Mouse (Mus musculus): ENCODE results near the gene Rrp8. TPM values are rescaled to one million over a fixed set of nuclear protein-coding genes. Genes with fewer than 3 reads are reported as not detected.
"Not testable (repeated sequence)": the region's sequence is repeated elsewhere in the genome, so short reads cannot be mapped to it uniquely, and the experiment has no call there.

The Rrp8 gene
- polyA plus RNA-seq, 1 experiment: 16.3 TPM

DNA sequence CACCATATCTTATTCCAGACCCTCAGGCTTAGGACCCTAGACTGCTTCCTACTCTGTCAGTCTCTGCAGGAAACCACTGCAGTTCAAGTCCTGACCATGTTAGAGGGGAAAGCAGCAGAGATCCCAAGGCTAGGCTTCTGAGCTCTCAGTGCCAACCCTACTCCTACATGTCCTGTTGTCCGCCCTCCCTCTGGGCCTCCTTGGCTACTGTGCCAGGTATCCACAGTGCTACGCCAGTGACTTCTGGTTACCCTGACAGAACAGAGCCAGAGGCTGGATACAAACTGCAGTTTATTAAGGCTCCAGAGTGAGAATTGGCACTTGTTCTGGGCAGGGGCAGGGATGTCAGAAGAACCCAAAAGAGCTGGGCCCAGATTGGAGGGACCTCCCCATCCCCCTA, 15.5 kb upstream of the Rrp8 start:
- no peaks in the 10 kb centered on the region for H3K27me3 ChIP-seq (ENCODE audit: control insufficient read depth, insufficient read depth, low read length)
- no peaks in the 10 kb centered on the region for H3K36me3 ChIP-seq (ENCODE audit: control insufficient read depth, insufficient read depth, low read length)
- TF ChIP-seq CTCF (IDR thresholded peaks at IDR 0.05; ENCODE audit: borderline replicate concordance, control insufficient read depth, extremely low read depth, insufficient read depth, low read length, poor library complexity) (no peak), POLR2A (IDR thresholded peaks at IDR 0.05; ENCODE audit: control insufficient read depth, extremely low read depth, insufficient read depth, low read length, poor library complexity) (no peak)
- peaks cover 4% of the 10 kb centered on the region for H3K4me1 ChIP-seq (replicated peaks; ENCODE audit: control insufficient read depth, insufficient read depth, low read length)
- DNase-seq: no peak
- H3K4me3 ChIP-seq (ENCODE audit: control insufficient read depth, insufficient read depth, low read length): no peak overlapping the region
- WGBS: 96% methylated on average over 2 of the region's 2 CpGs
- H3K27ac ChIP-seq (ENCODE audit: control insufficient read depth, insufficient read depth, low read length): no peak overlapping the region

DNA sequence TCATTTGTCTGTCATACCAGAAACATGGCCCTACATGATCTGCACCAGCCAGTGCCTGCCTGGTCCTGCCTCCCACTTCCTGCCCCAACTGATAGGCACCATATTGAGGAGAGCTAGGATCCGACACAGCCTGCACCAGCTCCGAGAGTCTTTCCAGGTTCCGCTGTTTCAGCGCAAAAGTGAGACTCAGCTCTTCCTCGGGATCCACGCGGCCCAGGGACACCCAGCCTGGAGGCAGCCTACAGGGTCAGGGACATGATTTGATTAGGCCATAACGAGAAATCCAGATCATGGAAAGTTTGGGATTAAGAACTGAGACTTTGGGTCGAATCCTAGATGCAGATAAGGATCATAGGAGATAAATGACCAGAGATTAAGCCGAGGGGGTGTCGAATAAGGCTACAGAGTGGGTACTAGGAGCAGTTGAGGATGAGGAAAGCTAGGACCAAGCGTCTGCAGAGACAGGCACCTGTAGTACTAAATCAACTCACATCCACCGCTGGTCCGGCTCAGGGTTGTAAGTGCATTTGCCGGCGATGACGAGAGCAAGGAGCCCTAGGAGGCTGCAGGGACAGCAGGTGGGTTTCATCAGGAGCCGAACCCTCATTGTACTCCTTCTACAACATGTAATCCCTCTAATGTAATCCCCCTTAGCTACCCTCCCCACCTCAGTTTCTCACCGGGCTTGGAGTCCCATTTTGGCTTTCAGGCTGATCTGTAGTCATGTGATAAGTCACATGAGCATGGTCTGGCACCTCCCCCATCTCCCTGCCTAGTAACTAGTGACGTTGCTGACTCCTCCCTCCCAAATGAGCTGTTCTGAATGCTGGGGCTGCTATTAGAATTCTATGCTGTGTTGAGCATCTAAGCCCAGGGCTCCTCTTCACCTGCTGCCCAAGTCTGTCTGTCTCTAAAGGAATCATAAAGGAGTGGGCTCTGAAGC, 14.6 kb upstream of the Rrp8 start, which contains the start of gene Tpp1:
TSS of gene Tpp1 (minus strand) at position 745 of the 943 bp plus-strand sequence.
- no peak for TF ChIP-seq CTCF (IDR thresholded peaks at IDR 0.05; ENCODE audit: borderline replicate concordance, control insufficient read depth, extremely low read depth, insufficient read depth, low read length, poor library complexity)
- TF ChIP-seq POLR2A (IDR thresholded peaks at IDR 0.05; ENCODE audit: control insufficient read depth, extremely low read depth, insufficient read depth, low read length, poor library complexity): no peak
- H3K4me1 ChIP-seq (replicated peaks; ENCODE audit: control insufficient read depth, insufficient read depth, low read length): peaks cover 4% of the 10 kb centered on the region
- H3K36me3 ChIP-seq (ENCODE audit: control insufficient read depth, insufficient read depth, low read length): no peaks in the 10 kb centered on the region
- 24% methylated on average over 20 of the region's 20 CpGs for WGBS
- H3K4me3 ChIP-seq (ENCODE audit: control insufficient read depth, insufficient read depth, low read length): peak within 1 kb of the TSS; percentile 83
- no peaks in the 10 kb centered on the region for H3K27me3 ChIP-seq (ENCODE audit: control insufficient read depth, insufficient read depth, low read length)
- 0 out of 2 replicates have a peak within 1 kb of the TSS, but pooled peaks have one; percentile 9 for H3K27ac ChIP-seq (ENCODE audit: control insufficient read depth, insufficient read depth, low read length)
- peak; percentile 90 for DNase-seq

DNA sequence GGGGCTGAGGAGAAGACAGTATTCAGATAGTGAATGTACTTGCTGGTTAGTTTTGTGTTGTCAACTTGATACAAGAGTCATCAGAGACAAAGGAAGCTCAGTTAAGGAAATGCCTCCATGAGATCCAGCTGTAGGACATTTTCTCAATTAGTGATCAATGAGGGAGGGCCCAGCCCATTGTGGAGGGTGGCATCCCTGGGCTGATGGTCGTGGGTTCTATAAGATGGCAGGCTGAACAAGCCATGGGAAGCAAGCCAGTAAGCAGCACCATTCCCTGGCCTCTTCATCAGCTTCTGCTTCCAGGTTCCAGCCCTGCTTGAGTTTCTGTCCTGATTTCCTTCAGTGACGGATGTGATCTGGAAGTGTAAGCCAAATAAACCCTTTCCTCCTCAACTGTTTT, 10.6 kb upstream of the Rrp8 start:
- Histone ChIP-seq H3K27me3 (ENCODE audit: control insufficient read depth, insufficient read depth, low read length) (no peaks in the 10 kb centered on the region), H3K27ac (ENCODE audit: control insufficient read depth, insufficient read depth, low read length) (no peak overlapping the region), H3K36me3 (ENCODE audit: control insufficient read depth, insufficient read depth, low read length) (0 out of 2 replicates have a peak, but pooled peaks cover 3% of the 10 kb centered on the region), H3K4me3 (ENCODE audit: control insufficient read depth, insufficient read depth, low read length) (no peak overlapping the region), H3K4me1 (replicated peaks; ENCODE audit: control insufficient read depth, insufficient read depth, low read length) (peaks cover 14% of the 10 kb centered on the region)
- TF ChIP-seq POLR2A (IDR thresholded peaks at IDR 0.05; ENCODE audit: control insufficient read depth, extremely low read depth, insufficient read depth, low read length, poor library complexity) (no peak), CTCF (IDR thresholded peaks at IDR 0.05; ENCODE audit: borderline replicate concordance, control insufficient read depth, extremely low read depth, insufficient read depth, low read length, poor library complexity) (no peak)
- 90% methylated on average over 2 of the region's 2 CpGs for WGBS
- no peak for DNase-seq

DNA sequence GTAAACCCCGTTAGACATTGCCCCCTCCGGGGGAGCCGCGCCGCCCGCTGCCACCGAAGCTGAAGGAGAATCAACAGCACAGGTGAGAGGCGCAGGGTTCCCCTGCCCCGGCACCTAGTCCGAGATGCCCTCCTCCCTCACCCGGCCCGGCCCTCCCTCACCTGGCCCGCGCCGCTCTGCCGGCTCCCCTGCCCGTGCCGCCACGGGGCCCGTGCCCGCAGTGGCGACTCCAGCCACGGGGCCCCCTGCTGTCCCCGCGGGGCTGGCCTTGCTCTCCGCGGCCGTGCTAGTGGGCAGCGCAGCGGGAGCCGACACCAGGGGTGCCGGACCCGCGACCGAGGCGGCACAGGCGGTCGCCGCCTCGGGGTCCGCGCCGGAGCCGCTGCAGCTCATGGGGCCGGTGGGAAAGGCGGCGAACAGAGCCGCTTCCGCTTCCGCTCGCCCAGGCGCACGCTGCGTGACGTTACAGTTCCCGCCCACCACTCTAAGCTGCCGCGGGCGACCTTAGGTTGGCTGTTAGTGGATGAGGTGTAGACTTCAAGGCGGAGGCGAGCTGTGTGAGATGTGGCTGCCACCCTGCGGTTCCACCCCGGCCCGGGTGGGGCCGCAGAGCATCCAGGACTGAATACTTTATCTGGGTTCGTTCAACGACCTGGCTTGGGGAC, 6.9 kb upstream of the Rrp8 start, which contains the start of gene Taf10:
TSS of gene Taf10 (minus strand) at position 436 of the 665 bp plus-strand sequence.
- under 1% methylated on average over 67 of the region's 67 CpGs for WGBS
- Histone ChIP-seq H3K4me3 (ENCODE audit: control insufficient read depth, insufficient read depth, low read length) (peak within 1 kb of the TSS; percentile 77), H3K4me1 (replicated peaks; ENCODE audit: control insufficient read depth, insufficient read depth, low read length) (peaks cover 11% of the 10 kb centered on the region), H3K27me3 (ENCODE audit: control insufficient read depth, insufficient read depth, low read length) (no peaks in the 10 kb centered on the region), H3K27ac (ENCODE audit: control insufficient read depth, insufficient read depth, low read length) (no peak within 1 kb of the TSS), H3K36me3 (ENCODE audit: control insufficient read depth, insufficient read depth, low read length) (peaks cover 25% of the 10 kb centered on the region)
- peak; percentile 89 for DNase-seq
- TF ChIP-seq POLR2A (IDR thresholded peaks at IDR 0.05; ENCODE audit: control insufficient read depth, extremely low read depth, insufficient read depth, low read length, poor library complexity) (peak; percentile 75), CTCF (IDR thresholded peaks at IDR 0.05; ENCODE audit: borderline replicate concordance, control insufficient read depth, extremely low read depth, insufficient read depth, low read length, poor library complexity) (peak; percentile 29; the same call in 1 of the 2 replicates)

DNA sequence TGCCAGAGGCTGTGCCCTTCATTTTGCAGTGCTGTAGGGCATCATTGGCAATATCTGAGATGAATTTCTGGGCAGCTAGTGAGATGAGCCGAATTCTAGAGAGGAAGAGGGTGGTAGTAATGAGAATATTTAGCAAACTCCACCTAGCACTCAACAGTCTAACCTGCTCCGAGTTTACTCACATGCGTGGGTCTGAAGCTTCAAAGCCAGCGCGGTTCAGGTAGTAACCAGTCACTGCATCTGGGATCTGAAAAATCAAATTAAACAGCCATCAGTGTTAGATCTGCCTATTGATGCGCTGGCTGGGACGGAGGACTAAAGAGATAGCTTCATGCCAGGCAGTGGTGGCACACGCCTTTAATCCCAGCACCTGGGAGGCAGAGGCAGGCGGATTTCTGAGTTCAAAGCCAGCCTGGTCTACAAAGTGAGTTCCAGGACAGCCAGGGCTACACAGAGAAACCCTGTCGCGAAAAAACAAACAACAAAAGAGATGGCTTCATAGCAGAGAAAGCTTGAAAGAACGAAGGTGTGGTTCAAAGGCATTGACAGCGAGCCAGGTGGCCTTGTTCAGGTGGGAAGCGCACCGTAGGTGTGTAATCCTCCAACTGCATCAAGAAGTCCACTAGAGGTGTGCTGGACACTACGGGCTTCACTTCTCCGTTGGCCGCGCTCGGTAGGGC, 6.2 kb upstream of the Rrp8 start:
- peaks cover 14% of the 10 kb centered on the region for H3K4me1 ChIP-seq (replicated peaks; ENCODE audit: control insufficient read depth, insufficient read depth, low read length)
- H3K27ac ChIP-seq (ENCODE audit: control insufficient read depth, insufficient read depth, low read length): not testable (repeated sequence)

DNA sequence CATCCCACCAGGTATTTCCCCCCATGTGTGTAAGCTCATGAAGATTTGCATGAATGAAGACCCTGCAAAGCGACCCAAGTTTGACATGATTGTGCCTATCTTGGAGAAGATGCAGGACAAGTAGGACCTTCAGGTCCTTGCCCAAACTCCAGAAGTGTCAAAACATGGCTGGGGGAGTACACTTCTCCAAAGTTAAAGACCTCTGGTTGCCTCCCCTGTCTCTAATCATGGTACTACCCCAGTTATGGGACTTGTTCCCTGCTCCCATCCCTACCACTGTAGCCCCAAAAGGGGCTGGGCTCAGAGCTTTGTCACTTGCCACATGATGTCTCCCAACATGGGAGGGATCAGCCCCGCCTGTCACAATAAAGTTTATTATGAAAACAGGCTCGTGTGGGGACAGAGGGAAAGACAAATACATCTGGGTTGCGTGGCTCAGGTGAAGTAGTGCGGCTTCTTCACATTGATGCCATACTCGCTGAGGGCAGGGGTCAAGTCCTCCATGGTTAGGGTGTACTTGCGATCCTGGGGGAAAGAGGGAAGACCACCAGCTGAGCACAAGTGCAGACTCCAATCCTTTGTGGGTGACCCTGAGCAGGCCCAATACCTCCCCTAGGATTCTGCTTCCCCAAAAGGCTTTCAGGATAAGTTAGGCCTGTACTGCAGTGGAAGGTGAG, 5.5 kb upstream of the Rrp8 start:
- not testable (repeated sequence) for H3K27ac ChIP-seq (ENCODE audit: control insufficient read depth, insufficient read depth, low read length); H3K4me3 ChIP-seq (ENCODE audit: control insufficient read depth, insufficient read depth, low read length); DNase-seq; H3K27me3 ChIP-seq (ENCODE audit: control insufficient read depth, insufficient read depth, low read length)
- 95% methylated on average over 7 of the region's 7 CpGs for WGBS
- Histone ChIP-seq H3K36me3 (ENCODE audit: control insufficient read depth, insufficient read depth, low read length) (peaks cover 25% of the 10 kb centered on the region), H3K4me1 (replicated peaks; ENCODE audit: control insufficient read depth, insufficient read depth, low read length) (peaks cover 15% of the 10 kb centered on the region)

More for the DNA sequence above, 6.2 kb upstream of the Rrp8 start:
- H3K36me3 ChIP-seq (ENCODE audit: control insufficient read depth, insufficient read depth, low read length): peaks cover 25% of the 10 kb centered on the region
- 33% methylated on average over 20 of the region's 20 CpGs for WGBS
- not testable (repeated sequence) for DNase-seq; H3K27me3 ChIP-seq (ENCODE audit: control insufficient read depth, insufficient read depth, low read length)
- H3K4me3 ChIP-seq (ENCODE audit: control insufficient read depth, insufficient read depth, low read length): peak overlapping the region; percentile 77
